In the genomic region with DNA sequence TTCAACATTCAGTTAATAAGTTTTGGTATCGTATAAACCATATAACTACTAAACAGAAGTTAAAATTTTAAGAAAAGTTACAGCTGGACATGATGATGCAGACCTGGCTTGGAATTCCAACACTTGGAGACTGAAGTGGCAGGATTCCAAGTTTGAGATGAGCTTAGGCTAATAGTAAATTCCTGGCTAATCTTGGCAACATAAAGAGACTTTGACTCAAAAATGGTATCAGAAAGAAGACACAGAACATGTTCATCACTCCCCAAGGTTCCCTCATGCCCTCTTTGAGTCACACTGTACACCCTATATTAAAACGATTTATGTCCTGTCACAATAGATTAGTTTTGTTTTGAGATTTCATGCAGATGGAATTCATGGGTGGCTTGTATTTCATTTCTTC, we compare ENCODE assay signal across 13 mouse cellular contexts.
A peak's percentile ranks its signal among the peaks of the same experiment; 100 is the strongest.
DNase-seq lines count a peak whose midpoint lies in the region; ATAC-seq and TF ChIP-seq lines count a peak whose summit lies in the region.
"Had no signal": no experiment of that assay in that cellular context is flagged by ENCODE, and none has a peak within 500 bp of the region (broad histone marks: within the 10 kb centered on the region; RNA-seq: fewer than 3 reads in every experiment).

No protein-coding gene starts in this region.

- TF ChIP-seq CTCF in lung, embryonic 14.5 days (IDR thresholded peaks at IDR 0.05; ENCODE audit: low read depth), result no peak

- peaks cover 16% of the 10 kb centered on the region for H3K4me1 ChIP-seq in heart, embryonic 16.5 days (ENCODE audit: control insufficient read depth, insufficient read depth, low read length)
- H3K4me1 ChIP-seq in heart, embryonic 11.5 days (ENCODE audit: control insufficient read depth, insufficient read depth, low read length), result peaks cover 3% of the 10 kb centered on the region; the same call in 1 of the 2 replicates
- H3K4me1 ChIP-seq in lung, embryonic 14.5 days (ENCODE audit: insufficient read depth), result no peaks in the 10 kb centered on the region

- H3K4me2 ChIP-seq in heart, embryonic 16.5 days (ENCODE audit: low read depth, low read length), result no peak overlapping the region
- H3K4me2 ChIP-seq in heart, embryonic 11.5 days, result no peak overlapping the region
- no peak overlapping the region for H3K4me2 ChIP-seq in lung, embryonic 14.5 days
- H3K4me2 ChIP-seq: liver, embryonic 13.5 days; stomach, embryonic 15.5 days had no signal

- H3K9me3 ChIP-seq in heart, embryonic 16.5 days (replicated peaks; ENCODE audit: control insufficient read depth, low read length), result no peaks in the 10 kb centered on the region
- H3K9me3 ChIP-seq in heart, embryonic 11.5 days (replicated peaks; ENCODE audit: control insufficient read depth, low read length), result no peaks in the 10 kb centered on the region
- H3K9me3 ChIP-seq in lung, embryonic 14.5 days (ENCODE audit: low read depth, low read length), result no peaks in the 10 kb centered on the region
- H3K9me3 ChIP-seq: liver, embryonic 13.5 days; stomach, embryonic 15.5 days had no signal

- no peak overlapping the region for H3K4me3 ChIP-seq in heart, embryonic 16.5 days (ENCODE audit: low read length)
- no peak overlapping the region for H3K4me3 ChIP-seq in heart, embryonic 11.5 days (ENCODE audit: low read depth, low read length)
- H3K4me3 ChIP-seq in lung, embryonic 14.5 days (ENCODE audit: low read depth, low read length), result no peak overlapping the region
- H3K4me3 ChIP-seq: erythroblast, embryonic 14.5 days; liver, embryonic 13.5 days; stomach, embryonic 15.5 days had no signal

- 49% methylated on average over 2 of the region's 2 CpGs for WGBS in heart, embryonic 16.5 days
- 68% methylated on average over 2 of the region's 2 CpGs for WGBS in heart, embryonic 11.5 days (ENCODE audit: insufficient replicate concordance)
- WGBS in lung, embryonic 14.5 days, result 52% methylated on average over 2 of the region's 2 CpGs

- H3K27ac ChIP-seq in heart, embryonic 16.5 days (ENCODE audit: low read length), result peak overlapping the region; percentile 35; the same call in 1 of the 2 replicates
- no peak overlapping the region for H3K27ac ChIP-seq in heart, embryonic 11.5 days (ENCODE audit: low read depth, low read length)
- H3K27ac ChIP-seq in lung, embryonic 14.5 days (ENCODE audit: low read depth), result peak overlapping the region; percentile 16; the same call in 1 of the 2 replicates
- H3K27ac ChIP-seq: liver, embryonic 13.5 days; stomach, embryonic 15.5 days had no signal

- DNase-seq in lung, embryonic 14.5 days, result peak; percentile 92
- DNase-seq in lung, postnatal 25 days (ENCODE audit: low spot score), result no peak
- DNase-seq in NIH3T3 (ENCODE audit: low read depth), result peak; percentile 87
- DNase-seq in lung, postnatal 14 days, result peak; percentile 9
- no peak for DNase-seq in cerebellum, adult 8-10 months
- DNase-seq: adrenal gland, postnatal 36 days; embryo, embryonic 11 days; forebrain, postnatal 0 days; liver, embryonic 13.5 days had no signal

- H3K9ac ChIP-seq in heart, embryonic 16.5 days (ENCODE audit: low read length), result no peak overlapping the region
- H3K9ac ChIP-seq in heart, embryonic 11.5 days (ENCODE audit: low read depth, low read length), result no peak overlapping the region
- H3K9ac ChIP-seq in lung, embryonic 14.5 days, result no peak overlapping the region
- H3K9ac ChIP-seq: forebrain, postnatal 0 days; liver, embryonic 13.5 days; stomach, embryonic 15.5 days had no signal

- H3K27me3 ChIP-seq in heart, embryonic 16.5 days (ENCODE audit: control insufficient read depth, insufficient read depth, low read length), result no peaks in the 10 kb centered on the region
- no peaks in the 10 kb centered on the region for H3K27me3 ChIP-seq in heart, embryonic 11.5 days (ENCODE audit: control insufficient read depth, insufficient read depth, low read length)
- H3K27me3 ChIP-seq in lung, embryonic 14.5 days (ENCODE audit: insufficient read depth, low read length), result no peaks in the 10 kb centered on the region
- H3K27me3 ChIP-seq: liver, embryonic 13.5 days; stomach, embryonic 15.5 days had no signal

- 0 out of 2 replicates have a peak, but pooled peaks cover 3% of the 10 kb centered on the region for H3K36me3 ChIP-seq in heart, embryonic 16.5 days (ENCODE audit: control insufficient read depth, insufficient read depth)
- no peaks in the 10 kb centered on the region for H3K36me3 ChIP-seq in heart, embryonic 11.5 days (ENCODE audit: control insufficient read depth, insufficient read depth, low read length)
- 0 out of 2 replicates have a peak, but pooled peaks cover 3% of the 10 kb centered on the region for H3K36me3 ChIP-seq in lung, embryonic 14.5 days (ENCODE audit: insufficient read depth)
- H3K36me3 ChIP-seq: liver, embryonic 13.5 days; stomach, embryonic 15.5 days had no signal

- ATAC-seq in heart, embryonic 16.5 days (replicated peaks; ENCODE audit: extremely low read depth, insufficient read depth, low FRiP score), result no peak
- ATAC-seq in heart, embryonic 11.5 days (replicated peaks; ENCODE audit: insufficient number of reproducible peaks, low FRiP score, low TSS enrichment), result no peak
- peak; percentile 35; the same call in 1 of the 2 replicates for ATAC-seq in lung, embryonic 14.5 days (ENCODE audit: insufficient read depth)
- ATAC-seq: forebrain, postnatal 0 days had no signal

Comparison
In these comparisons a context has a peak if more than half of its experiments do, and no peak if none do; other contexts are left out.
1. DNase-seq: peak in lung, embryonic 14.5 days (single experiment), NIH3T3 (single experiment) and lung, postnatal 14 days (single experiment); none in lung, postnatal 25 days (single experiment) and cerebellum, adult 8-10 months (single experiment).